Mouse (Mus musculus): Measurements from ENCODE around the gene Dnajb4. TPM values are rescaled to one million over a fixed set of nuclear protein-coding genes. Genes with fewer than 3 reads are reported as not detected.

Dnajb4 gene
- polyA plus RNA-seq, 1 experiment = 25.3 TPM

GRCm38 (mm10) chr3:152239592-152239991, 29.5 kb upstream of the Dnajb4 start:
- 88% methylated on average over 1 of the region's 1 CpGs for WGBS

DNA sequence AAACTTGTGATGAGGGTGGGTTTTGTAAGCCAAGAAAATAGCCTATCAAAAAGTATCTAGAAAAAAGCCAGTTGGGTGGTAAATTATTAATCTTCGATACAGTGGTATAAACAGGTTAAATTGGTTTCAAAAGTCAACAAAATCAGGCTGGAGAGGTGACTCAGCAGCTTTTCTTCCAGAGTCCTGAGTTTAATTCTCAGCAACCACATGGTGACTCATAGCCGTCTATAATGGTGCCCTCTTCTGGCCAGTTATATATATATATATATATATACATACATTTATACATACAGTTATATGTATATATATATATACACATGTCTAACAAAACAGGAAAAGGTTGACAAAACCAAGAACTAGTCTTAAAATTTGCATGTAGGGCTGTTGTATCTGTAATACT, 28.7 kb upstream of the Dnajb4 start:
- TF ChIP-seq POLR2A (IDR thresholded peaks at IDR 0.05; ENCODE audit: borderline replicate concordance, control insufficient read depth, low read depth, low read length) (no peak), CTCF (IDR thresholded peaks at IDR 0.05; ENCODE audit: control insufficient read depth, insufficient read depth, low read length) (no peak)
- 17% methylated on average over 2 of the region's 2 CpGs for WGBS

More at GRCm38 (mm10) chr3:152239592-152239991, 29.5 kb upstream of the Dnajb4 start:
- Histone ChIP-seq H3K27ac (ENCODE audit: control insufficient read depth, insufficient read depth, low read depth, low read length, poor library complexity) (no peak overlapping the region), H3K4me3 (replicated peaks; ENCODE audit: control insufficient read depth, low read depth, low read length) (no peak overlapping the region), H3K4me1 (ENCODE audit: control insufficient read depth, insufficient read depth, low read length) (no peaks in the 10 kb centered on the region)
- TF ChIP-seq POLR2A (IDR thresholded peaks at IDR 0.05; ENCODE audit: borderline replicate concordance, control insufficient read depth, low read depth, low read length) (no peak), CTCF (IDR thresholded peaks at IDR 0.05; ENCODE audit: control insufficient read depth, insufficient read depth, low read length) (no peak)

DNA sequence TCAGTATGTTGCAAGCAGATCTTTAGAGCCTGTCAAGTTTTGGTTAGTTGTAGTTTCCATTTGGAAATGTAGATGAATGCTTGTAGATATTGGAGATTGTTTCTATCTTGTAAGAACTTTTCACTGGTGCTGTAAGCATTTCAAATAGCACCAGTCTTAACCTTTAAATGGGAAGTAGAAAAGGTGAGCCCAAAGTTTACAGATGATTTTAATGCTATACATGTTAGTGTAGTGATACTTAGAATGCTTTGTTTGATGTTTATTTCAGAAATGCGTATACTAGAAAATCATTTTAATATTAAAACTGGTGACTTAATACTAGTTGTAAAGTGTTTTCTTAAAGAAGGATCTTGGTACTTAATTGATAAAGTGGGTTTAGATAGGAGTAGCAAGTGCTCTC, 25.7 kb upstream of the Dnajb4 start:
- Histone ChIP-seq H3K4me1 (ENCODE audit: control insufficient read depth, insufficient read depth, low read length) (no peaks in the 10 kb centered on the region; the same call in 1 of the 2 replicates), H3K27ac (ENCODE audit: control insufficient read depth, insufficient read depth, low read depth, low read length, poor library complexity) (no peak overlapping the region), H3K4me3 (replicated peaks; ENCODE audit: control insufficient read depth, low read depth, low read length) (no peak overlapping the region)
- 95% methylated on average over 1 of the region's 1 CpGs for WGBS
- TF ChIP-seq POLR2A (IDR thresholded peaks at IDR 0.05; ENCODE audit: borderline replicate concordance, control insufficient read depth, low read depth, low read length) = no peak
- no peak for TF ChIP-seq CTCF (IDR thresholded peaks at IDR 0.05; ENCODE audit: control insufficient read depth, insufficient read depth, low read length)

More for the DNA sequence above, 28.7 kb upstream of the Dnajb4 start:
- Histone ChIP-seq H3K4me1 (ENCODE audit: control insufficient read depth, insufficient read depth, low read length) (no peaks in the 10 kb centered on the region; the same call in 1 of the 2 replicates), H3K27ac (ENCODE audit: control insufficient read depth, insufficient read depth, low read depth, low read length, poor library complexity) (no peak overlapping the region), H3K4me3 (replicated peaks; ENCODE audit: control insufficient read depth, low read depth, low read length) (no peak overlapping the region)

GRCm38 (mm10) chr3:152235238-152235637, 25.1 kb upstream of the Dnajb4 start:
- TF ChIP-seq CTCF (IDR thresholded peaks at IDR 0.05; ENCODE audit: control insufficient read depth, insufficient read depth, low read length) (no peak), POLR2A (IDR thresholded peaks at IDR 0.05; ENCODE audit: borderline replicate concordance, control insufficient read depth, low read depth, low read length) (no peak)
- no peak overlapping the region for H3K27ac ChIP-seq (ENCODE audit: control insufficient read depth, insufficient read depth, low read depth, low read length, poor library complexity)
- 69% methylated on average over 1 of the region's 1 CpGs for WGBS
- no peaks in the 10 kb centered on the region; the same call in 1 of the 2 replicates for H3K4me1 ChIP-seq (ENCODE audit: control insufficient read depth, insufficient read depth, low read length)
- H3K4me3 ChIP-seq (replicated peaks; ENCODE audit: control insufficient read depth, low read depth, low read length) = no peak overlapping the region

- no peaks in the 10 kb centered on the region; the same call in 1 of the 2 replicates for H3K4me1 ChIP-seq (ENCODE audit: control insufficient read depth, insufficient read depth, low read length)
- WGBS = 68% methylated on average over 6 of the region's 6 CpGs
- H3K4me3 ChIP-seq (replicated peaks; ENCODE audit: control insufficient read depth, low read depth, low read length) = no peak overlapping the region
- TF ChIP-seq POLR2A (IDR thresholded peaks at IDR 0.05; ENCODE audit: borderline replicate concordance, control insufficient read depth, low read depth, low read length) (no peak), CTCF (IDR thresholded peaks at IDR 0.05; ENCODE audit: control insufficient read depth, insufficient read depth, low read length) (no peak)
- H3K27ac ChIP-seq (ENCODE audit: control insufficient read depth, insufficient read depth, low read depth, low read length, poor library complexity) = no peak overlapping the region
Observed at GRCm38 (mm10) chr3:152231333-152232100, 21.4 kb upstream of the Dnajb4 start.

- WGBS = 94% methylated on average over 5 of the region's 5 CpGs
- no peak overlapping the region for H3K4me3 ChIP-seq (replicated peaks; ENCODE audit: control insufficient read depth, low read depth, low read length)
- TF ChIP-seq CTCF (IDR thresholded peaks at IDR 0.05; ENCODE audit: control insufficient read depth, insufficient read depth, low read length) (no peak), POLR2A (IDR thresholded peaks at IDR 0.05; ENCODE audit: borderline replicate concordance, control insufficient read depth, low read depth, low read length) (no peak)
- H3K4me1 ChIP-seq (ENCODE audit: control insufficient read depth, insufficient read depth, low read length) = no peaks in the 10 kb centered on the region
- no peak overlapping the region for H3K27ac ChIP-seq (ENCODE audit: control insufficient read depth, insufficient read depth, low read depth, low read length, poor library complexity)
Observed at GRCm38 (mm10) chr3:152229271-152229670, 19.2 kb upstream of the Dnajb4 start.

DNA sequence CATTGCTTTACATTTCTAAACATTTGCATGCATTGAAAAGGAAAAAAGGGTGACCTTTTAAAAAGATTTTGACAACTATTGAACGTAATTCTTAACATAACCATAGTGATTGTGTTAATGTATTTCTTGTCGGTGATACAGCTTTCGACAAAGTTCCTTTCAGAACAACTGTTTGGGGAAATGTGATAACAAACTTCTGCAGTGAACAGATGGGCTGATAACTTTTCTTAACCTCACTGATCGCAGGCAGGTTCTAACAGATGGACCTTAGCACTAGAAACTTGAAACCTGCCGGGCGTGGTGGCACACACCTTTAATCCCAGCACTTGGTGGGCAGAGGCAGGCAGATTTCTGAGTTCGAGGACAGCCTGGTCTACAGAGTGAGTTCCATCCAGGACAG, 18.7 kb upstream of the Dnajb4 start:
- TF ChIP-seq POLR2A (IDR thresholded peaks at IDR 0.05; ENCODE audit: borderline replicate concordance, control insufficient read depth, low read depth, low read length) (no peak), CTCF (IDR thresholded peaks at IDR 0.05; ENCODE audit: control insufficient read depth, insufficient read depth, low read length) (no peak)
- Histone ChIP-seq H3K4me1 (ENCODE audit: control insufficient read depth, insufficient read depth, low read length) (no peaks in the 10 kb centered on the region), H3K4me3 (replicated peaks; ENCODE audit: control insufficient read depth, low read depth, low read length) (no peak overlapping the region), H3K27ac (ENCODE audit: control insufficient read depth, insufficient read depth, low read depth, low read length, poor library complexity) (no peak overlapping the region)
- WGBS = 76% methylated on average over 7 of the region's 7 CpGs

DNA sequence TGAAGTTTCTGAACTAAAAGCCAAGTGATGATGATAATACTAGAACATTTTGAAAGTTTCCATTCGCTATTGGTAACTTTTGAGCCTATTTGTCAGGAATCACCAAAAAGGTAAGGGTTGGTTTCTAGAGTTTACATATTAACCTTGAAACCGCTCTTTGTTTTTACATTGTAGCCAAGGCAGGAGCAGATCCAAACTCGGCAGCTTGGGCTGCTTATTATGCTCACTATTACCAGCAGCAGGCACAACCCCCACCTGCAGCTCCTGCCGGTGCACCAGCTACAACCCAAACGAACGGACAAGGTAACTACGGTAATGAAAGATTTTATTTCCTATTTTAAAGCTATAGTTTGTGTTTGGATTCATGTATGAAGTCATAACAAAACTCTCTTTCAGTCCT, 15.8 kb upstream of the Dnajb4 start:
- H3K4me3 ChIP-seq (replicated peaks; ENCODE audit: control insufficient read depth, low read depth, low read length) = no peak overlapping the region
- H3K4me1 ChIP-seq (ENCODE audit: control insufficient read depth, insufficient read depth, low read length) = no peaks in the 10 kb centered on the region
- no peak for TF ChIP-seq CTCF (IDR thresholded peaks at IDR 0.05; ENCODE audit: control insufficient read depth, insufficient read depth, low read length)
- no peak for TF ChIP-seq POLR2A (IDR thresholded peaks at IDR 0.05; ENCODE audit: borderline replicate concordance, control insufficient read depth, low read depth, low read length)
- H3K27ac ChIP-seq (ENCODE audit: control insufficient read depth, insufficient read depth, low read depth, low read length, poor library complexity) = no peak overlapping the region
- 91% methylated on average over 7 of the region's 7 CpGs for WGBS

Data from bone marrow, adult 2 months (tissue).